Mouse (Mus musculus): Measurements from ENCODE around the gene Mis18bp1.
"Not testable (repeated sequence)": the region's sequence is repeated elsewhere in the genome, so short reads cannot be mapped to it uniquely, and the experiment has no call there.

Mis18bp1 gene

GRCm38 (mm10) chr12:65172021-65172951 lies at the start of gene Mis18bp1:
Gene Mis18bp1, minus strand, starts transcription at chr12:65172604.
- DNase-seq (ENCODE audit: low spot score) = peak; percentile 97

GRCm38 (mm10) chr12:65216404-65216840 lies 44.0 kb upstream of the Mis18bp1 start:
- DNase-seq (ENCODE audit: low spot score) = no peak

GRCm38 (mm10) chr12:65206431-65206830 lies 34.0 kb upstream of the Mis18bp1 start:
- no peak for DNase-seq (ENCODE audit: low spot score)

- no peak for DNase-seq (ENCODE audit: low spot score)
Measured at GRCm38 (mm10) chr12:65201812-65202211, 29.4 kb upstream of the Mis18bp1 start.

- DNase-seq (ENCODE audit: low spot score) = no peak
Measured at GRCm38 (mm10) chr12:65194003-65194530, 21.7 kb upstream of the Mis18bp1 start.

GRCm38 (mm10) chr12:65189213-65189612 lies 16.8 kb upstream of the Mis18bp1 start:
- DNase-seq (ENCODE audit: low spot score) = no peak

- no peak for DNase-seq (ENCODE audit: low spot score)
Measured at GRCm38 (mm10) chr12:65187365-65187764, 15.0 kb upstream of the Mis18bp1 start.

GRCm38 (mm10) chr12:65173736-65174135 lies 1.3 kb upstream of the Mis18bp1 start:
- no peak for DNase-seq (ENCODE audit: low spot score)

- DNase-seq (ENCODE audit: low spot score) = peak; percentile 70
Measured at GRCm38 (mm10) chr12:65172959-65173358, 555 bp upstream of the Mis18bp1 start.

GRCm38 (mm10) chr12:65136121-65136520 lies 36.3 kb downstream of the Mis18bp1 start:
- not testable (repeated sequence) for DNase-seq (ENCODE audit: low spot score)

GRCm38 (mm10) chr12:65119451-65119850 lies 53.0 kb downstream of the Mis18bp1 start:
- no peak for DNase-seq (ENCODE audit: low spot score)

- DNase-seq (ENCODE audit: low spot score) = no peak
Measured at GRCm38 (mm10) chr12:65118968-65119367, 53.4 kb downstream of the Mis18bp1 start.

- DNase-seq (ENCODE audit: low spot score) = not testable (repeated sequence)
Measured at GRCm38 (mm10) chr12:65114978-65115377, 57.4 kb downstream of the Mis18bp1 start.

- no peak for DNase-seq (ENCODE audit: low spot score)
Measured at GRCm38 (mm10) chr12:65113925-65114324, 58.5 kb downstream of the Mis18bp1 start.

GRCm38 (mm10) chr12:65112811-65113210 lies 59.6 kb downstream of the Mis18bp1 start:
- DNase-seq (ENCODE audit: low spot score) = no peak

GRCm38 (mm10) chr12:65111503-65111902 lies 60.9 kb downstream of the Mis18bp1 start:
- DNase-seq (ENCODE audit: low spot score) = no peak

GRCm38 (mm10) chr12:65108746-65109145 lies 63.7 kb downstream of the Mis18bp1 start:
- DNase-seq (ENCODE audit: low spot score) = no peak

All from T-cell, adult 2 months (primary cell).